Mouse (Mus musculus): ENCODE results near the gene Rgl1. TPM values are rescaled to one million over a fixed set of nuclear protein-coding genes. Genes with fewer than 3 reads are reported as not detected.
A peak's percentile ranks its signal among the peaks of the same experiment; 100 is the strongest.

Rgl1 gene
- polyA plus RNA-seq, 1 experiment from 2014 or later = 32.7 TPM

DNA sequence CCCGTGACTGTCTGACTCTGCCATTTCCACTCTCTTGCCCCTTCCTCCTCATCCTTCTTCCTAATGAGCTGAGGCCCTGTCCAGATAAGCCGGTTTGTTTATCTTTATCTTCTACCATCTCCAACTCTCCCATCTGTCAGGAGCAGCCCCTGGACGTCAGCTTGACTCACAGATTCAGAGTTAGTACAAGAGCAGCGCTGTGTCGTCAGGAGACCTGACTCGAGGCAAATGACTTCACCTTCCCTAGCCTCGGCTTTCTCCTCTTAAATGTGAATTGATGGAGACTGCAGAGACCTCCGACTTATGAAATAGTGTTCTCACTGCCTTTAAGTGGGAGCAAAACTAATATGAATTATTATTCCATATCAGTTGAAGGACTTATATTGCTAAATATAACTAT, 85.0 kb downstream of the Rgl1 start:
- H3K4me2 ChIP-seq (ENCODE audit: low read depth, severe bottlenecking) = no peak overlapping the region
- no peaks in the 10 kb centered on the region for H3K9me3 ChIP-seq (ENCODE audit: control insufficient read depth, low read length)
- ATAC-seq (ENCODE audit: insufficient number of reproducible peaks, low FRiP score, low TSS enrichment, low read depth) = no peak
- H3K27me3 ChIP-seq (ENCODE audit: control insufficient read depth, insufficient read depth, low read length) = no peaks in the 10 kb centered on the region
- no peaks in the 10 kb centered on the region for H3K36me3 ChIP-seq (ENCODE audit: control insufficient read depth, insufficient read depth, low read length)
- 30% methylated on average over 8 of the region's 8 CpGs for WGBS
- no peaks in the 10 kb centered on the region for H3K4me1 ChIP-seq (ENCODE audit: control insufficient read depth, insufficient read depth, low read length)
- DNase-seq (ENCODE audit: low spot score) = no peak
- H3K4me3 ChIP-seq (ENCODE audit: low read depth, low read length) = no peak overlapping the region
- no peak overlapping the region for H3K27ac ChIP-seq (replicated peaks; ENCODE audit: low read depth, low read length)
- H3K9ac ChIP-seq (ENCODE audit: low read length) = no peak overlapping the region

DNA sequence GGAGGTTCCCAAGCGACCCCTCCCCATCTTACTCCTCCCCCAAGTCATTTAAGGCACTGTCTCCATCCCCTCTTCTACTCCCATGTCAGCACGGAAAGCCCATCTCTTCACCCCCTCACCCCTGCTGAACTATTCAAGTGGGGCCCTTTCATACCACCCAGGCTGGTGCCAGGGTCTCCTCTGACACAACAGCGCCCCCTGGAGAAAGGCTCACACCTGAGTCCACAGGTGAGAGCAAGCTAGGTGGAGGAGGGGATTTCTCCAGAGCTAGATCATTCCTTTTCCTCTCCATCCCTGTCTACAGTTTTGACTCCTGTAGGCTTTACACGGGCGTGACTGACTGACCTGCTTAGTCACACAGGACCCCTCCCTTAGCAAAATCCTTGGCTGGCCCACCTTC, 87.7 kb downstream of the Rgl1 start:
- Histone ChIP-seq H3K27ac (replicated peaks; ENCODE audit: low read depth, low read length) (no peak overlapping the region), H3K9ac (ENCODE audit: low read length) (no peak overlapping the region), H3K9me3 (ENCODE audit: control insufficient read depth, low read length) (peaks cover 3% of the 10 kb centered on the region; the same call in 1 of the 2 replicates), H3K4me3 (ENCODE audit: low read depth, low read length) (no peak overlapping the region), H3K36me3 (ENCODE audit: control insufficient read depth, insufficient read depth, low read length) (no peaks in the 10 kb centered on the region), H3K4me2 (ENCODE audit: low read depth, severe bottlenecking) (no peak overlapping the region), H3K4me1 (ENCODE audit: control insufficient read depth, insufficient read depth, low read length) (no peaks in the 10 kb centered on the region), H3K27me3 (ENCODE audit: control insufficient read depth, insufficient read depth, low read length) (no peaks in the 10 kb centered on the region)
- WGBS = 51% methylated on average over 5 of the region's 5 CpGs
- peak; percentile 36 for DNase-seq (ENCODE audit: low spot score)
- ATAC-seq (ENCODE audit: insufficient number of reproducible peaks, low FRiP score, low TSS enrichment, low read depth) = no peak

DNA sequence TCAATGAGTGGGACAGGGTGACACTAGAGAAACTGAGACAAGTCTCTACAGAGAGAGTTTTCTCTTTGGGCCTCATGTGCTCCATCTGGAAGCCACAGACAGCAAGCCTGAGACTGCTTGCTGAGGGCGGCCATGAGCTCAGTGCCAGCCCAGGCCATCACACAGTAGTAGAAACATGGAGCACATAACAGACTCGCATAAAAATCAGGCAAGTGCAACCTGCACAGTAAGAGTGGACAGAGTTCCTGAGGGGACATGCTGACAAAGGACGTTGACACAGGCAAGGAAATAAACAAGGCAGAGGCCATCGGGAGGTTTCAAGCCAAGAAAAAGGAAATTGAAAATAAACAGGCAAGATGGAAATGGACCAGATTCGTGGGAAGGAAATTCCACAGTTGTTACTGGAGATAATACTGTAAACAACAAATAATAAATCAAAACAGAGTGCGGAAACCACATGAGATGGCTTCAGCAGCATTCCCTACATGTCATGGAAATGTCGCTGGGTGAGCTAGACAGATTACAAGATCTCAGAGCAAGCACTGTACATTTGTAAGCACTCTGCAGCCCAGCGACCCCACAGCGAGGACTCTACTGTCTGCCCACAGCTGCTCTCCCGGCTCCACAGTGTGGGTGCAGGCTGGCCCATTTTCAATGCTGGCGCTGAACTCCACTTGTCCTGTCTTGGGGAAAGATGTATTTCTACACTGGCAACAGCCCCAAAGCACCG, 88.5 kb downstream of the Rgl1 start:
- ATAC-seq (ENCODE audit: insufficient number of reproducible peaks, low FRiP score, low TSS enrichment, low read depth) = no peak
- no peak overlapping the region for H3K27ac ChIP-seq (replicated peaks; ENCODE audit: low read depth, low read length)
- H3K4me2 ChIP-seq (ENCODE audit: low read depth, severe bottlenecking) = no peak overlapping the region
- no peaks in the 10 kb centered on the region for H3K36me3 ChIP-seq (ENCODE audit: control insufficient read depth, insufficient read depth, low read length)
- DNase-seq (ENCODE audit: low spot score) = no peak
- H3K4me3 ChIP-seq (ENCODE audit: low read depth, low read length) = no peak overlapping the region
- H3K9ac ChIP-seq (ENCODE audit: low read length) = no peak overlapping the region
- peaks cover 3% of the 10 kb centered on the region; the same call in 1 of the 2 replicates for H3K9me3 ChIP-seq (ENCODE audit: control insufficient read depth, low read length)
- no peaks in the 10 kb centered on the region for H3K27me3 ChIP-seq (ENCODE audit: control insufficient read depth, insufficient read depth, low read length)
- WGBS = 84% methylated on average over 12 of the region's 12 CpGs
- H3K4me1 ChIP-seq (ENCODE audit: control insufficient read depth, insufficient read depth, low read length) = no peaks in the 10 kb centered on the region

DNA sequence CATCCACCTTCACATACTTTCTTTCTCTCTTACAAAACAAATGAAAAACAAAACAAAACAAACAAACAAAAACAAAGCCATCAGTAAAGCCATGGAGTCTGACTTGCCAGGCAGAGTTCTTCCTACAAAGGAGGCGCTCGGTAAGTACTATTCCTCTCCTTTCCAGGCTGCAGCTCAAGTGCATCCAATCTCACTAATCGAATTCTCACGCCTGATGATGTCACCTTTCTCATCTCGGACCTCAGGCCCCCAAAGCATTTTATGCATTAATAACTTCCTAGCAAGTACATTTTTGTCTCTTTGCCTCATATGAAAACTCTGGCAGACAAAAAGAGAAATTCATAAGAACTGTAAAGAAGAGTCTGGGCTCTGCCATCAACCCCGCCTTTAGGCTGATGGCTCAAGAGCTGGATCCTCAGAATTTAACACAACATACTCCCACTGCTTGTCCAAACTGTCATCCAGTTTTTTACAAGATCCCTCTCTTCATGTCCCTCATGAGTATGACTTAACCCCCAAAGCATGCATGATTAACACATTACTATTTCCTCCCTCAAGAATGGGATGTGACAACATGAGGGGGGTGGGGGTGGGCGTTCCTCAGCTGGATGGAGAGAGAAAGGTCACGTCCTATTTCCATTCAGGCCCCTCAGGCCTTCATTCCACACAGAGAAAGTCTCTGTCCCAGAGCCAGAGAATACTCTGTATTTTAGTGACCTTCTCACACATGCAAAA, 96.5 kb downstream of the Rgl1 start:
- Histone ChIP-seq H3K4me2 (ENCODE audit: low read depth, severe bottlenecking) (no peak overlapping the region), H3K27me3 (ENCODE audit: control insufficient read depth, insufficient read depth, low read length) (no peaks in the 10 kb centered on the region), H3K9ac (ENCODE audit: low read length) (no peak overlapping the region), H3K4me3 (ENCODE audit: low read depth, low read length) (no peak overlapping the region), H3K9me3 (ENCODE audit: control insufficient read depth, low read length) (no peaks in the 10 kb centered on the region), H3K36me3 (ENCODE audit: control insufficient read depth, insufficient read depth, low read length) (no peaks in the 10 kb centered on the region), H3K4me1 (ENCODE audit: control insufficient read depth, insufficient read depth, low read length) (no peaks in the 10 kb centered on the region), H3K27ac (replicated peaks; ENCODE audit: low read depth, low read length) (no peak overlapping the region)
- ATAC-seq (ENCODE audit: insufficient number of reproducible peaks, low FRiP score, low TSS enrichment, low read depth) (no peak), DNase-seq (ENCODE audit: low spot score) (no peak)
- WGBS = 80% methylated on average over 8 of the region's 8 CpGs

DNA sequence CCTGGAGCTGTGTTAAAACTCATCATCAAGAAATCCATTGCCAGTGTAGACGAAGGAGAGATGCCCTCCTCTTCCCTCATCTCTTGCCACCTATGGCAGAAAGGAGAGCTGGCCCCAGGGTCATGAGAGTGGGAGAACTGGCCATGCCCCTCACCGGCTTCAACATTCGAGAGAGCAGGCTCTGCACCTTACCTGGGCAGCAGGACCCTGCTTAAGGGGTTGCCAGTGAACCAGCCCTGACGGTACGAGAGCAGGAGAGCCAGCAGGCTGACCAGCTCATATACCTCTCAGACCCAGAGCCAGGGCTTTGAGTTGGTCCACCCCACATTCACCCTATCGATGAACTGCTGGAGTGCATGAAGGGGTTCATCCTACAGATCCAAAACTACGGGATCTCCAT, 105.7 kb downstream of the Rgl1 start:
- Histone ChIP-seq H3K4me2 (ENCODE audit: low read depth, severe bottlenecking) (no peak overlapping the region), H3K9ac (ENCODE audit: low read length) (no peak overlapping the region), H3K27ac (replicated peaks; ENCODE audit: low read depth, low read length) (no peak overlapping the region), H3K36me3 (ENCODE audit: control insufficient read depth, insufficient read depth, low read length) (no peaks in the 10 kb centered on the region), H3K9me3 (ENCODE audit: control insufficient read depth, low read length) (no peaks in the 10 kb centered on the region), H3K4me3 (ENCODE audit: low read depth, low read length) (no peak overlapping the region), H3K27me3 (ENCODE audit: control insufficient read depth, insufficient read depth, low read length) (no peaks in the 10 kb centered on the region), H3K4me1 (ENCODE audit: control insufficient read depth, insufficient read depth, low read length) (no peaks in the 10 kb centered on the region)
- 92% methylated on average over 7 of the region's 7 CpGs for WGBS
- ATAC-seq (ENCODE audit: insufficient number of reproducible peaks, low FRiP score, low TSS enrichment, low read depth) (no peak), DNase-seq (ENCODE audit: low spot score) (no peak)

DNA sequence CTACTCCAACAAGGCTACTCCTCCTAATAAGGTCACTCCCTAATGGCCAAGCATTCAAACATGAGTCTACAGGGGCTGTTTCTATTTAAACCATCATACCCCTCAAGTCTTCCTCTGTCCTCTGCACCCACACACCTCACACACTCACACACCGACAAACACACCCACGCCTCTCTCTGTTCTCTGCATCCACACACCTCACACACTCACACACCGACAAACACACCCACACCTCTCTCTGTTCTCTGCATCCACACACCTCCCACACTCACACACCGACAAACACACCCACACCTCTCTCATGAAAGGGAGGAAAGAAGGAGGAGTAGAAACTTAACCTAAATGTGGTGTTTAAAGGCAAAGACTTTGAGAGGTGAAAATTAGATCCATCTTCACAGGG, 106.2 kb downstream of the Rgl1 start:
- H3K27ac ChIP-seq (replicated peaks; ENCODE audit: low read depth, low read length) = no peak overlapping the region
- no peak for ATAC-seq (ENCODE audit: insufficient number of reproducible peaks, low FRiP score, low TSS enrichment, low read depth)
- H3K9me3 ChIP-seq (ENCODE audit: control insufficient read depth, low read length) = no peaks in the 10 kb centered on the region
- DNase-seq (ENCODE audit: low spot score) = no peak
- no peak overlapping the region for H3K4me2 ChIP-seq (ENCODE audit: low read depth, severe bottlenecking)
- no peaks in the 10 kb centered on the region for H3K4me1 ChIP-seq (ENCODE audit: control insufficient read depth, insufficient read depth, low read length)
- H3K4me3 ChIP-seq (ENCODE audit: low read depth, low read length) = no peak overlapping the region
- no peaks in the 10 kb centered on the region for H3K27me3 ChIP-seq (ENCODE audit: control insufficient read depth, insufficient read depth, low read length)
- H3K9ac ChIP-seq (ENCODE audit: low read length) = no peak overlapping the region
- WGBS = 93% methylated on average over 4 of the region's 4 CpGs
- H3K36me3 ChIP-seq (ENCODE audit: control insufficient read depth, insufficient read depth, low read length) = no peaks in the 10 kb centered on the region

DNA sequence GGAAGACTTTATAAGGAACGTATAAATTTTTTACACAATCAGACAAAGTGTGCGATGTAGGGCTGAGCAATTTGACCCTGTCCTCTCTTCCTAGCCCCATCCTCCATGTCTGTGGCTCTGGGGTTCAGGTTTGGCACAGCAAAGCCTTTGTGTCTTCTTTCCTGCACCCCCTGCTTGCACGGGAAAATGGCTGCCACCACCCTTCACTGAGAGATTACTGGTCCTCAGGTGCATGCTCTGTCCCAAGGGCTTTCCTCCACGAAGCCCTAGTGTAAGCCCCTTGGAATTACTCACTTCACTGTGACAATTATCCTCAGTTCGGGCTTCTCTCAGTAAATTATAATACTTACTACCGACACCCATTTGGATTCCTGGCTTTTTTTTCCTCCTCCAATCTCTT, 109.5 kb downstream of the Rgl1 start:
- Histone ChIP-seq H3K4me1 (ENCODE audit: control insufficient read depth, insufficient read depth, low read length) (no peaks in the 10 kb centered on the region), H3K9me3 (ENCODE audit: control insufficient read depth, low read length) (no peaks in the 10 kb centered on the region), H3K36me3 (ENCODE audit: control insufficient read depth, insufficient read depth, low read length) (no peaks in the 10 kb centered on the region), H3K4me3 (ENCODE audit: low read depth, low read length) (no peak overlapping the region), H3K4me2 (ENCODE audit: low read depth, severe bottlenecking) (no peak overlapping the region), H3K9ac (ENCODE audit: low read length) (no peak overlapping the region), H3K27ac (replicated peaks; ENCODE audit: low read depth, low read length) (no peak overlapping the region), H3K27me3 (ENCODE audit: control insufficient read depth, insufficient read depth, low read length) (no peaks in the 10 kb centered on the region)
- 86% methylated on average over 6 of the region's 6 CpGs for WGBS
- no peak for ATAC-seq (ENCODE audit: insufficient number of reproducible peaks, low FRiP score, low TSS enrichment, low read depth)
- no peak for DNase-seq (ENCODE audit: low spot score)

DNA sequence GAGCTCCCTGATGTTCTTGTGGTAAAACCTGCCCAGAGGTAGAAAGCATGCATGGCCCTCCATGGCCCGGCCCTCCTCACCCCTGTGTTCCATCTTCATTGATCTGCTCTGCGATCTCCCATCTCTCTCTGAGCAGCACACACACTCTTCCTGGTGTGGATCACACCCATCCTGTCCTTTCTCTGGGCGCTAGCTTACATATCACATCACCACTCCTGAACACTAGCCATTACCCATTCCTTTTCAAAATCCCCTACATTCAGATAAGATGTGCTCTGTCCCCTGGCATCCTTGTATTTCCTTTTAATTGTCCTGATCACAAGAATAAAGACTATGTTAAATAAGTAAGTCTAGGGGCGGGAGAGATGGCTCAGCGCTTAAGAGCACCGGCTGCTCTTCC, 111.3 kb downstream of the Rgl1 start:
- no peak overlapping the region for H3K4me3 ChIP-seq (ENCODE audit: low read depth, low read length)
- H3K4me1 ChIP-seq (ENCODE audit: control insufficient read depth, insufficient read depth, low read length) = no peaks in the 10 kb centered on the region
- H3K27me3 ChIP-seq (ENCODE audit: control insufficient read depth, insufficient read depth, low read length) = no peaks in the 10 kb centered on the region
- ATAC-seq (ENCODE audit: insufficient number of reproducible peaks, low FRiP score, low TSS enrichment, low read depth) (no peak), DNase-seq (ENCODE audit: low spot score) (no peak)
- WGBS = 93% methylated on average over 6 of the region's 6 CpGs
- H3K27ac ChIP-seq (replicated peaks; ENCODE audit: low read depth, low read length) = no peak overlapping the region
- H3K36me3 ChIP-seq (ENCODE audit: control insufficient read depth, insufficient read depth, low read length) = no peaks in the 10 kb centered on the region
- no peaks in the 10 kb centered on the region for H3K9me3 ChIP-seq (ENCODE audit: control insufficient read depth, low read length)
- H3K4me2 ChIP-seq (ENCODE audit: low read depth, severe bottlenecking) = no peak overlapping the region
- H3K9ac ChIP-seq (ENCODE audit: low read length) = no peak overlapping the region
